Mouse (Mus musculus): Measurements from ENCODE around the gene Gm19684.
"Not testable (repeated sequence)": the region's sequence is repeated elsewhere in the genome, so short reads cannot be mapped to it uniquely, and the experiment has no call there.

The Gm19684 gene

DNA sequence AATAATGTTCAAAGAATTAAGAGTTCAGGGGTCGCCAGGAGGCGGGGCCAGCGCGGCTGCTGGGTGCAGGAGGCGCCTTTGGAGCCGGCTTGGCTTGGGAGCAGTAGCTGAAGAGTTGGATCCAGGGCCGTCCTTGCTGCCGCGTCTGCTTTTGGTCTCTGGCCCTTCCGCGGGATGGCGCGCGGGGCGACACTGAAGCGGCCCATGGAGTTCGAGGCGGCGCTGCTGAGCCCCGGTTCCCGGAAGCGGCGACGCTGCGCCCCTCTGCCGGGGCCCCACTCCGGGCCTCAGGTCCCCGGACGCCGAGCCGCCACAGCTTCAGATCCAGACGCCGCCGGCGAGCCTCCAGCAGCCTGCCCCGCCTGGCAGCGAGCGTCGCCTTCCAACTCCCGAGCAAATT is 57.5 kb downstream of the Gm19684 start:
- not testable (repeated sequence) for DNase-seq (ENCODE audit: low spot score in 2 of 2)

All from cerebellum, postnatal 4 days (tissue).